Mouse (Mus musculus) kidney, adult 11 months (tissue): ENCODE results near the gene 1110002E22Rik.

Experiments
- DNase-seq: peaks from one replicate; pipeline ENCODE4 v3.0.0; 2022

The 1110002E22Rik gene

GRCm38 (mm10) chr3:138064732-138065645 is at the start of gene 1110002E22Rik:
TSS of gene 1110002E22Rik (plus strand) at chr3:138065052.
- no peak for DNase-seq

- no peak for DNase-seq
These were observed 48.0 kb upstream of the 1110002E22Rik start for GRCm38 (mm10) chr3:138016810-138017209.

GRCm38 (mm10) chr3:138022003-138022402 is 42.8 kb upstream of the 1110002E22Rik start:
- DNase-seq, result no peak

GRCm38 (mm10) chr3:138022651-138023050 is 42.2 kb upstream of the 1110002E22Rik start:
- no peak for DNase-seq

GRCm38 (mm10) chr3:138026286-138026685 is 38.6 kb upstream of the 1110002E22Rik start:
- no peak for DNase-seq

- DNase-seq, result no peak
These were observed 37.1 kb upstream of the 1110002E22Rik start for GRCm38 (mm10) chr3:138027575-138028362.

GRCm38 (mm10) chr3:138029351-138029750 is 35.5 kb upstream of the 1110002E22Rik start:
- DNase-seq, result peak; percentile 20

GRCm38 (mm10) chr3:138030563-138030962 is 34.3 kb upstream of the 1110002E22Rik start:
- no peak for DNase-seq

GRCm38 (mm10) chr3:138033986-138034385 is 30.9 kb upstream of the 1110002E22Rik start:
- no peak for DNase-seq

- DNase-seq, result no peak
These were observed 23.9 kb upstream of the 1110002E22Rik start for GRCm38 (mm10) chr3:138040938-138041337.

- DNase-seq, result no peak
These were observed 23.1 kb upstream of the 1110002E22Rik start for GRCm38 (mm10) chr3:138041591-138042301.

GRCm38 (mm10) chr3:138043316-138043715 is 21.5 kb upstream of the 1110002E22Rik start:
- DNase-seq, result no peak

GRCm38 (mm10) chr3:138049555-138049954 is 15.3 kb upstream of the 1110002E22Rik start:
- no peak for DNase-seq

GRCm38 (mm10) chr3:138050772-138051171 is 14.1 kb upstream of the 1110002E22Rik start:
- no peak for DNase-seq

GRCm38 (mm10) chr3:138051431-138051830 is 13.4 kb upstream of the 1110002E22Rik start:
- no peak for DNase-seq

GRCm38 (mm10) chr3:138053969-138054368 is 10.9 kb upstream of the 1110002E22Rik start:
- no peak for DNase-seq

GRCm38 (mm10) chr3:138056976-138057375 is 7.9 kb upstream of the 1110002E22Rik start:
- no peak for DNase-seq

- DNase-seq, result no peak
These were observed 6.6 kb upstream of the 1110002E22Rik start for GRCm38 (mm10) chr3:138058226-138058625.

GRCm38 (mm10) chr3:138060429-138060828 is 4.4 kb upstream of the 1110002E22Rik start:
- DNase-seq, result no peak

- DNase-seq, result no peak
These were observed 3.5 kb upstream of the 1110002E22Rik start for GRCm38 (mm10) chr3:138061205-138061911.

GRCm38 (mm10) chr3:138062673-138063072 is 2.2 kb upstream of the 1110002E22Rik start:
- no peak for DNase-seq

- no peak for DNase-seq
These were observed 1.0 kb upstream of the 1110002E22Rik start for GRCm38 (mm10) chr3:138063731-138064329.
